Mouse (Mus musculus) thymus, postnatal 14 days (tissue): ENCODE measurements around the gene Olfr1168.
"Not testable (repeated sequence)": the region's sequence is repeated elsewhere in the genome, so short reads cannot be mapped to it uniquely, and the experiment has no call there.

ENCODE experiments used
- DNase-seq: peaks from one replicate; pipeline ENCODE4 v3.0.0; 2021

Gene Olfr1168

DNA sequence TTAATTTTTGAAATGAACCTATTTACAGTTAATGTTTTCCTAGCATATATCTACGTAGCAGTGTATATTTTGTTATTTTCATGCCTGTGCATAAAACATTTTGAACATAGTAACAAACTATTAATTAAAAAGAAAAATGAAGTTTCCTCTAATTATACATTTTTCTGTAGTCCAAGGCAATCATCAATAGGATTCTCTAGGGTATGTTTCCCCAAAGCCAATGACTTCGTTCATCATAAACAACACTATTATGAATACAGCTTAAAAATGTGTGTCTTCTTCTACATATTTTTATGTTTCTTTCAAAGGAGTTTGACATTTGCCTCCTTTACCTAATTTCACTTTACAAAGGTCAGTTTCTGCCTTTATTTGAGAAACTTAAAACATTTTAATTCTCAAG lies at the start of gene Olfr1168:
Gene Olfr1168, plus strand, starts transcription at position 301 of the 400 bp plus-strand sequence.
- DNase-seq: no peak

- not testable (repeated sequence) for DNase-seq
Measured at GRCm38 (mm10) chr2:88155093-88155492, 26.6 kb upstream of the Olfr1168 start, which contains the start of gene Olfr1167. Gene Olfr1167 (minus strand): TSS chr2:88155193.

DNA sequence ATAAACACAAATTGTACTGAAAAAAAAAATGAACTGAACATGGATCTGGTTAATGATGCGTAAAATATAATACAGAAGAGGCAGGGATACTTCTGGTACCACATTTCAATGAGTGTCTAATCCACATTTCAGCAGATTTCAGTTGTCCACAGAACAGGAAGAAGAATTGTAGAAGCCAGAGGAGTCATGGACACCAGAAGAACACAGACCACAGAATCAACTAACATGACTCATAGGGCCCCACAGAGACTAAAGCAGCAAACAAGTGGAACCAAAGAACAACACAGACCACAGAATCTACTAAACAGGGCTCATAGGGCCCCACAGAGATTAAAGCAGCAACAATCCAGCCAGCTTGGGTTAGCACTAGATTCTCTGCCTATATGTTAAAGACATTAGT lies 39.1 kb downstream of the Olfr1168 start:
- DNase-seq: no peak

DNA sequence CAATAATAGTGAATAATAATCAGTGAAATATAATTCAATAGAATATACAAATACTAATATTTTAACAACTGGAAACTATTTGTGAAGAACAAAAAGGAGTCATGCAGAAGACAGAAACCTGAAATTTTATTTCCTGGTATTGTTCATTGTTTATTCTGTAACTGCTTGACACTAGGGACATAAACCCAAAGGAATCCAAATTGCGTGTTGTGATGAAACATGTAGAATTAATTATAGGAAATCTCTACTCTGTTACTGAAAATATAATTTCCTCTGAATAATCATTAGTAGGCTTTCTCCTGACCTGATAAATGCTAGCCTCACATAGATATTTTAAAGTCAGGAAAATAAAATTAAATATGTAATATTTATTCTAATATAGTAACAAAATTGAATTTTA lies 46.6 kb downstream of the Olfr1168 start, which contains the start of gene Olfr1170:
Gene Olfr1170, minus strand, starts transcription at position 101 of the 400 bp plus-strand sequence.
- no peak for DNase-seq
